Mouse (Mus musculus): Measurements from ENCODE around the gene Zfp821.

GRCm38 (mm10) chr8:109759426-109759825, 54.1 kb downstream of the Zfp821 start:
- TF ChIP-seq EP300 (IDR thresholded peaks at IDR 0.05; ENCODE audit: insufficient read depth, low read depth, low read length) (no peak), CTCF (IDR thresholded peaks at IDR 0.05; ENCODE audit: low read depth, low read length) (no peak)

Measured in ES-Bruce4 (cell line).